Mouse (Mus musculus): ENCODE measurements around the gene Gpr83. TPM values are rescaled to one million over a fixed set of nuclear protein-coding genes. Genes with fewer than 3 reads are reported as not detected.

The Gpr83 gene
- total and polyA plus RNA-seq, 3 experiments, result 0.04 TPM; not detected in 2

DNA sequence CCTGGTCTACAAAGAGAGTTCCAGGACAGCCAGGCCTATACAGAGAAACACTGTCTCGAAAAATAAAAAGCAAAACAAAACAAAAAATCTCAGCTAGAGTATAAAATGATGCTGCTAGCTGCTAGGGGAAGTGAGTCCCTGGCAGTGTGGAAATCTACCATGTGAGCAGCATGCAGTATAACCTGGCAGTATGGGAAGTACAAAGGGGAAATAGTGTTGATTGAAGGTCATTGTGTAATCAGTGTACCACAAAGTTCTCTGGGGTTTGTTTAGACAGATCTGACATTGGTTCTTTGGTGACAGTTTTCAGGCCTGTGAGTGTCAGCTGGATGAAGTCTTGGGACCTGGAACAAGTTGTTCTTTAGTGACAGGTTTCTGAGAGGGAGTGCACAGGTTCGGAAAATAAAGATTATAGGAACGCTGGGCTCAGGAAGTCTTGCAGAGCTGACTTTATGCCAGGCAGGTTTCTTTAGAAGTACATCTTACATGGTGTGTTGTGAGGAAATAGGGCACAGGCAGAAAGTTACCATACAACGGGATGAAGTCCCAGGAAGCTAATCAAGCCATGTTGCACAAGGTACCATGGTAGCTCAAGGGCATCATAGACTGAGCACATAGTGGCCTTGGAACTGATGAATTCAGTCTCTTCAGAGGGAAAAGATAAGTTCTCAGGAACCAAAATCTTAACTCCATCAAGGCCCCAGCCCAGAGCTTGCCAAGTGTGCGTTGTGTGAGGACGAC is 24.5 kb upstream of the Gpr83 start:
- Histone ChIP-seq H3K9me3 (replicated peaks; ENCODE audit: insufficient read depth, low read length) (no peaks in the 10 kb centered on the region), H3K27ac (ENCODE audit: control insufficient read depth, low read depth, low read length) (no peak overlapping the region), H3K4me1 (ENCODE audit: control insufficient read depth in 1 of 2, insufficient read depth in 2 of 2, low read length in 2 of 2) (no peaks in the 10 kb centered on the region), H3K27me3 (ENCODE audit: control insufficient read depth in 1 of 2, insufficient read depth in 2 of 2, low read length in 2 of 2) (no peaks in the 10 kb centered on the region), H3K36me3 (ENCODE audit: control insufficient read depth in 1 of 2, insufficient read depth in 2 of 2, low read length in 2 of 2) (peaks cover 0 to 42% of the 10 kb centered on the region in 2 experiments; a peak in 2 of 4 replicates), H3K79me2 (ENCODE audit: control insufficient read depth, insufficient read depth, low read length, poor library complexity) (no peaks in the 10 kb centered on the region), H3K9ac (ENCODE audit: control insufficient read depth, low read depth, low read length, poor library complexity, severe bottlenecking) (no peak overlapping the region), H3K4me3 (ENCODE audit: control insufficient read depth in 1 of 2, insufficient read depth in 1 of 2, low read depth in 2 of 2, low read length in 2 of 2) (no peak overlapping the region)
- TF ChIP-seq CTCF (IDR thresholded peaks at IDR 0.05 in 2 of 3, conservative IDR thresholded peaks at IDR 0.05 in 1 of 3; ENCODE audit: control insufficient read depth in 1 of 3, insufficient read depth in 1 of 3, low read depth in 2 of 3, low read length in 3 of 3, poor library complexity in 1 of 3, severe bottlenecking in 1 of 3), result peak in 1 of 3 experiments; percentile 12; a peak in 1 of 6 replicates
- TF ChIP-seq HCFC1 (IDR thresholded peaks at IDR 0.05; ENCODE audit: low read depth, low read length), result no peak
- 0 out of 2 replicates have a peak, but pooled peaks have one; percentile 29 for TF ChIP-seq RCOR1 (IDR thresholded peaks at IDR 0.05; ENCODE audit: low read depth, low read length)
- no peak for DNase-seq (ENCODE audit: low read depth, low spot score)

DNA sequence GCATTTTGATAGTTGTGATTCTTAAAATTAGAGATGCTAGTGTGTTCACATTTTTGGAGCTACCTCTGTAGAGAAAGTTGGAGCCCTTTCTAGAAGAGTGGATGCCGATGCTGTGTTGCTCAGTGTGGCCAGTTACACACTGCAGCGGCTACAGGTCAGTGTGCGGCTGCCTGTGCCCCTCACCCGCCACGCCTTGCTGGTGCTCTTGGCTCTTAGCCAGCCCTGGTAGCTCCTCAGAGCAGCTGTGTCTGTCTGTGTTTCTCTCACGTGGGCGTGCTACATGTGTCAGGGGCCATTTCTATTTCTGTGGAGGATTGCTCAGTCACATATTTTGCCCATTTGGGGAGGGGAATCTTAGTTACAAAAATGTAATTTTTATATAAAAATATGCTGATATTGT is 20.5 kb upstream of the Gpr83 start:
- Histone ChIP-seq H3K4me3 (ENCODE audit: control insufficient read depth in 1 of 2, insufficient read depth in 1 of 2, low read depth in 2 of 2, low read length in 2 of 2) (no peak overlapping the region), H3K9me3 (replicated peaks; ENCODE audit: insufficient read depth, low read length) (no peaks in the 10 kb centered on the region), H3K27me3 (ENCODE audit: control insufficient read depth in 1 of 2, insufficient read depth in 2 of 2, low read length in 2 of 2) (no peaks in the 10 kb centered on the region), H3K27ac (ENCODE audit: control insufficient read depth, low read depth, low read length) (no peak overlapping the region), H3K4me1 (ENCODE audit: control insufficient read depth in 1 of 2, insufficient read depth in 2 of 2, low read length in 2 of 2) (no peaks in the 10 kb centered on the region), H3K36me3 (ENCODE audit: control insufficient read depth in 1 of 2, insufficient read depth in 2 of 2, low read length in 2 of 2) (peaks cover 0 to 8% of the 10 kb centered on the region in 2 experiments; a peak in 2 of 4 replicates), H3K79me2 (ENCODE audit: control insufficient read depth, insufficient read depth, low read length, poor library complexity) (no peaks in the 10 kb centered on the region), H3K9ac (ENCODE audit: control insufficient read depth, low read depth, low read length, poor library complexity, severe bottlenecking) (no peak overlapping the region)
- DNase-seq (ENCODE audit: low read depth, low spot score), result no peak
- no peak for TF ChIP-seq ZMIZ1 (IDR thresholded peaks at IDR 0.05; ENCODE audit: low read depth, low read length)
- TF ChIP-seq POLR2AphosphoS2 (IDR thresholded peaks at IDR 0.05; ENCODE audit: low read length), result no peak
- no peak for TF ChIP-seq SIN3A (IDR thresholded peaks at IDR 0.05; ENCODE audit: low read length)
- no peak for TF ChIP-seq POLR2A (IDR thresholded peaks at IDR 0.05; ENCODE audit: control insufficient read depth in 1 of 2, insufficient read depth in 1 of 2, low read depth in 1 of 2, low read length in 2 of 2, poor library complexity in 1 of 2)
- no peak for TF ChIP-seq TCF12 (IDR thresholded peaks at IDR 0.05; ENCODE audit: low read depth, low read length)
- no peak for TF ChIP-seq EP300 (IDR thresholded peaks at IDR 0.05; ENCODE audit: low read depth in 1 of 2, low read length in 2 of 2)
- TF ChIP-seq MYC (IDR thresholded peaks at IDR 0.05; ENCODE audit: low read depth, low read length), result no peak
- TF ChIP-seq NRF1 (IDR thresholded peaks at IDR 0.05; ENCODE audit: insufficient read depth, low read depth, low read length, poor library complexity, severe bottlenecking), result no peak
- TF ChIP-seq MAZ (IDR thresholded peaks at IDR 0.05; ENCODE audit: low read depth, low read length), result no peak
- TF ChIP-seq USF2 (IDR thresholded peaks at IDR 0.05; ENCODE audit: borderline replicate concordance in 1 of 2, insufficient read depth in 1 of 2, low read depth in 1 of 2, low read length in 2 of 2), result no peak
- no peak for TF ChIP-seq ELF1 (IDR thresholded peaks at IDR 0.05; ENCODE audit: low read depth, low read length)
- no peak for TF ChIP-seq SMC3 (IDR thresholded peaks at IDR 0.05; ENCODE audit: low read depth, low read length)
- TF ChIP-seq USF1 (IDR thresholded peaks at IDR 0.05; ENCODE audit: low read depth, low read length), result no peak
- TF ChIP-seq CHD2 (IDR thresholded peaks at IDR 0.05; ENCODE audit: low read length), result no peak
- no peak for TF ChIP-seq HCFC1 (IDR thresholded peaks at IDR 0.05; ENCODE audit: low read depth, low read length)
- TF ChIP-seq GABPA (IDR thresholded peaks at IDR 0.05; ENCODE audit: low read depth, low read length), result no peak
- TF ChIP-seq MEF2A (IDR thresholded peaks at IDR 0.05; ENCODE audit: extremely low read depth, insufficient replicate concordance, low read depth, low read length, poor library complexity, severe bottlenecking), result no peak
- TF ChIP-seq BHLHE40 (IDR thresholded peaks at IDR 0.05; ENCODE audit: borderline replicate concordance, low read depth, low read length), result no peak
- no peak for TF ChIP-seq RAD21 (IDR thresholded peaks at IDR 0.05; ENCODE audit: low read depth, low read length)
- TF ChIP-seq POLR2AphosphoS5 (IDR thresholded peaks at IDR 0.05; ENCODE audit: borderline replicate concordance, low read depth, low read length), result no peak
